Mouse (Mus musculus): ENCODE data around the gene Stab1. TPM values are rescaled to one million over a fixed set of nuclear protein-coding genes. Genes with fewer than 3 reads are reported as not detected.

The Stab1 gene
- polyA plus RNA-seq (2012; rRNA removed) = 154 and 157 TPM in 2 replicates

GRCm38 (mm10) chr14:31168425-31168824, at the start of gene Stab1:
Stab1 (minus strand) TSS chr14:31168641.

GRCm38 (mm10) chr14:31217666-31218065, 49.2 kb upstream of the Stab1 start, which contains the start of gene Sema3g:
Sema3g (plus strand) TSS chr14:31217860.

GRCm38 (mm10) chr14:31216846-31217245, 48.4 kb upstream of the Stab1 start, which contains the start of gene Nisch:
Nisch (minus strand) TSS chr14:31216946.

GRCm38 (mm10) chr14:31208084-31208483, 39.6 kb upstream of the Stab1 start, which contains the start of gene Tnnc1:
Tnnc1 (plus strand) TSS chr14:31208312.

GRCm38 (mm10) chr14:31130236-31131220, 37.9 kb downstream of the Stab1 start, which contains the start of gene Nt5dc2:
Nt5dc2 (plus strand) TSS chr14:31131053.

GRCm38 (mm10) chr14:31128826-31129219, 39.6 kb downstream of the Stab1 start, which contains the start of gene Smim4:
Smim4 (minus strand) TSS chr14:31128956.

Other genes with a start within 250 kb of the Stab1 start
- gene Itih3, start 244.9 kb downstream of the Stab1 start, polyA plus RNA-seq (2012; rRNA removed) = 0.70 and 1.7 TPM in 2 replicates
- gene Itih1, start 225.4 kb downstream of the Stab1 start, polyA plus RNA-seq (2012; rRNA removed) = 0.10 and 0.25 TPM in 2 replicates
- 5.3 and 6.0 TPM in 2 replicates for gene Nek4, start 217.3 kb downstream of the Stab1 start, polyA plus RNA-seq (2012; rRNA removed)
- 29.6 and 34.0 TPM in 2 replicates for gene Glt8d1, start 167.2 kb downstream of the Stab1 start, polyA plus RNA-seq (2012; rRNA removed)
- 86.0 and 103 TPM in 2 replicates for gene Spcs1, start 167.0 kb downstream of the Stab1 start, polyA plus RNA-seq (2012; rRNA removed)
- 18.3 and 21.1 TPM in 2 replicates for gene Pbrm1, start 149.5 kb downstream of the Stab1 start, polyA plus RNA-seq (2012; rRNA removed)
- 15.6 and 20.4 TPM in 2 replicates for gene Gnl3, start 149.5 kb downstream of the Stab1 start, polyA plus RNA-seq (2012; rRNA removed)
- gene Smim4, start 39.7 kb downstream of the Stab1 start, polyA plus RNA-seq (2012; rRNA removed) = 37.4 and 49.0 TPM in 2 replicates
- gene Nt5dc2, start 37.6 kb downstream of the Stab1 start, polyA plus RNA-seq (2012; rRNA removed) = 219 and 301 TPM in 2 replicates
- 0.57 and 1.1 TPM in 2 replicates for gene Tnnc1, start 39.7 kb upstream of the Stab1 start, polyA plus RNA-seq (2012; rRNA removed)
- gene Nisch, start 48.3 kb upstream of the Stab1 start, polyA plus RNA-seq (2012; rRNA removed) = 521 and 546 TPM in 2 replicates
- gene Sema3g, start 49.2 kb upstream of the Stab1 start, polyA plus RNA-seq (2012; rRNA removed) = 27.2 and 32.3 TPM in 2 replicates
- gene Phf7, start 82.7 kb upstream of the Stab1 start, polyA plus RNA-seq (2012; rRNA removed) = 4.6 and 4.7 TPM in 2 replicates
- 65.6 and 92.0 TPM in 2 replicates for gene Bap1, start 82.8 kb upstream of the Stab1 start, polyA plus RNA-seq (2012; rRNA removed)
- gene Dnah1, start 155.3 kb upstream of the Stab1 start, polyA plus RNA-seq (2012; rRNA removed) = 5.8 and 7.6 TPM in 2 replicates
- gene Capn7, start 168.0 kb upstream of the Stab1 start, polyA plus RNA-seq (2012; rRNA removed) = 10.3 and 13.6 TPM in 2 replicates

Measured in ovary, adult 2 months (tissue).